ENCODE assay signal across 9 mouse cellular contexts in the genomic region with DNA sequence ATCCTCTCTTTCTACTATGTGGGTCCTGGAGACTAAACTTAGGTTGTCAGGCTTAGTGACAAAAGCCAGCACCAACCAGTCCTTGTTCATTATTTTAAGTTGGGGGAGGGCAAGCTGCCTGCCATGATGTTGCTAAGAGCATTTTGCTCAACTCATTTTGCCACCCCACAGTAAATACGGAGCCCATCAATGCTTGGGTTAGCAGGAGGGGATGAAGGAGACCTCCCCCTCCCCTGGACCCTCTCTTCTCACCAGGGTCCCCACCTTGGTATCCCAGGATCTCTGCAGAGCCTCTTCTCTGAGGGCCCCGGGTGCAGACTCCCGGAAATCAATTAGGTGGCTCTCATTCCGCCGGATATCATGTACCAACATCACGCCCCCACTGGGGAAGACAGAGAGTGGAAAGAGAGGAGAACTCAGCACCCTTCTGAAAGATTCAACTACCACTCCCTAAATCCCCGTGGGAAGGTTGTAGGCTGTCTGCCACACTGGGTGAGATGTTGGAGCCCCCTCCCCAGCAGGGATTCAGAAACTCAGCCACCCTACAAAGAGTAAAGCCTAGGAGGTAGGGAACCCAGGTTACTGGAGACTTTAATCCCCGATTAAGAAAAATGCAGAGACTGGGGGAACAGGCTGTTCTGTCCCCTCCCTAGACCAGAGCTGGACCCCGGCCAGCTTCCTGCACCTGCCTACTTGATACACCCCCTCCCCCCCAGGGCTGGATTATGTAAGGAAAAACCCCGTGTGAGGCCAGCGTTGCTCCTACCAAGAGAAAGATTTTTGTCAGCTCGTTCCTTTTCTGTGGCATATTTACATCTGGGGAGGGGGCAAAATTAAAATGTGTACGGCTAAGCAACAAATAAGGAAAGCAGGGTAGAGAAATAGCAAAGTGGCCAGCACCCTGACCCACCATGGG. TPM values are rescaled to one million over a fixed set of nuclear protein-coding genes. Genes with fewer than 3 reads are reported as not detected.
DNase-seq lines count a peak whose midpoint lies in the region; ATAC-seq lines count a peak whose summit lies in the region.
"Had no signal": no experiment of that assay in that cellular context is flagged by ENCODE, and none has a peak within 500 bp of the region (broad histone marks: within the 10 kb centered on the region; RNA-seq: fewer than 3 reads in every experiment).

No protein-coding gene starts in this region.

- no peaks in the 10 kb centered on the region for H3K27me3 ChIP-seq in forebrain, embryonic 10.5 days (ENCODE audit: poor library complexity, severe bottlenecking)
- no peaks in the 10 kb centered on the region for H3K27me3 ChIP-seq in forebrain, embryonic 11.5 days (ENCODE audit: control insufficient read depth, insufficient read depth, low read length)
- H3K27me3 ChIP-seq in limb, embryonic 12.5 days, result no peaks in the 10 kb centered on the region
- no peaks in the 10 kb centered on the region for H3K27me3 ChIP-seq in limb, embryonic 10.5 days (ENCODE audit: low read depth, poor library complexity, severe bottlenecking)
- H3K27me3 ChIP-seq in embryonic facial prominence, embryonic 12.5 days, result no peaks in the 10 kb centered on the region

- DNase-seq in forebrain, embryonic 10.5 days (ENCODE audit: extremely low spot score, low spot score), result peak; percentile 11
- no peak for DNase-seq in forebrain, embryonic 11.5 days (ENCODE audit: low spot score)
- DNase-seq in limb, embryonic 10.5 days (ENCODE audit: low spot score), result no peak
- peak; percentile 48 for DNase-seq in lung, postnatal 25 days (ENCODE audit: low spot score)
- DNase-seq in MN1 (ENCODE audit: low spot score), result no peak
- no peak for DNase-seq in spleen, postnatal 36 days (ENCODE audit: low spot score in 2 of 2)

- no peak overlapping the region for H3K9ac ChIP-seq in forebrain, embryonic 11.5 days (ENCODE audit: low read length)
- no peak overlapping the region for H3K9ac ChIP-seq in limb, embryonic 12.5 days (replicated peaks)
- H3K9ac ChIP-seq in embryonic facial prominence, embryonic 12.5 days, result no peak overlapping the region

- H3K36me3 ChIP-seq in forebrain, embryonic 10.5 days (replicated peaks), result peaks cover 13% of the 10 kb centered on the region
- H3K36me3 ChIP-seq in forebrain, embryonic 11.5 days (ENCODE audit: control insufficient read depth, insufficient read depth, low read length), result no peaks in the 10 kb centered on the region
- H3K36me3 ChIP-seq in limb, embryonic 12.5 days, result no peaks in the 10 kb centered on the region
- no peaks in the 10 kb centered on the region for H3K36me3 ChIP-seq in limb, embryonic 10.5 days
- H3K36me3 ChIP-seq in embryonic facial prominence, embryonic 12.5 days, result no peaks in the 10 kb centered on the region

- no peak for ATAC-seq in forebrain, embryonic 11.5 days (replicated peaks; ENCODE audit: low FRiP score)
- ATAC-seq in limb, embryonic 12.5 days (ENCODE audit: insufficient number of reproducible peaks, insufficient read depth, low FRiP score, low TSS enrichment, low read depth), result no peak
- ATAC-seq in embryonic facial prominence, embryonic 12.5 days (ENCODE audit: insufficient number of reproducible peaks, insufficient read depth, low FRiP score, low TSS enrichment), result peak; percentile 67; the same call in 1 of the 2 replicates

- no peaks in the 10 kb centered on the region for H3K9me3 ChIP-seq in forebrain, embryonic 10.5 days
- no peaks in the 10 kb centered on the region for H3K9me3 ChIP-seq in forebrain, embryonic 11.5 days (ENCODE audit: control insufficient read depth, low read length)
- no peaks in the 10 kb centered on the region for H3K9me3 ChIP-seq in limb, embryonic 12.5 days
- no peaks in the 10 kb centered on the region for H3K9me3 ChIP-seq in limb, embryonic 10.5 days (replicated peaks)
- no peaks in the 10 kb centered on the region for H3K9me3 ChIP-seq in embryonic facial prominence, embryonic 12.5 days
- H3K9me3 ChIP-seq: heart, embryonic 10.5 days had no signal

- no peak overlapping the region for H3K4me2 ChIP-seq in forebrain, embryonic 11.5 days (ENCODE audit: low read depth, low read length, severe bottlenecking)
- no peak overlapping the region for H3K4me2 ChIP-seq in limb, embryonic 12.5 days
- no peak overlapping the region for H3K4me2 ChIP-seq in embryonic facial prominence, embryonic 12.5 days (replicated peaks)

- H3K4me1 ChIP-seq in forebrain, embryonic 10.5 days, result peaks cover 19% of the 10 kb centered on the region
- no peaks in the 10 kb centered on the region for H3K4me1 ChIP-seq in forebrain, embryonic 11.5 days (replicated peaks; ENCODE audit: control insufficient read depth, insufficient read depth, low read length)
- 0 out of 2 replicates have a peak, but pooled peaks cover 6% of the 10 kb centered on the region for H3K4me1 ChIP-seq in limb, embryonic 12.5 days (replicated peaks)
- H3K4me1 ChIP-seq in limb, embryonic 10.5 days, result peaks cover 8% of the 10 kb centered on the region
- H3K4me1 ChIP-seq in embryonic facial prominence, embryonic 12.5 days, result 0 out of 2 replicates have a peak, but pooled peaks cover 6% of the 10 kb centered on the region

- WGBS in forebrain, embryonic 10.5 days, result 66% methylated on average over 13 of the region's 13 CpGs
- 64% methylated on average over 13 of the region's 13 CpGs for WGBS in forebrain, embryonic 11.5 days
- 62% methylated on average over 13 of the region's 13 CpGs for WGBS in limb, embryonic 12.5 days
- WGBS in limb, embryonic 10.5 days, result 76% methylated on average over 13 of the region's 13 CpGs
- WGBS in embryonic facial prominence, embryonic 12.5 days, result 59% methylated on average over 13 of the region's 13 CpGs

- H3K27ac ChIP-seq in forebrain, embryonic 10.5 days, result 0 out of 2 replicates have a peak overlapping the region, but pooled peaks have one; percentile 42
- H3K27ac ChIP-seq in forebrain, embryonic 11.5 days (ENCODE audit: low read depth, low read length), result no peak overlapping the region
- H3K27ac ChIP-seq in limb, embryonic 12.5 days, result 0 out of 2 replicates have a peak overlapping the region, but pooled peaks have one; percentile 17
- H3K27ac ChIP-seq in limb, embryonic 10.5 days, result no peak overlapping the region
- H3K27ac ChIP-seq in embryonic facial prominence, embryonic 12.5 days, result 0 out of 2 replicates have a peak overlapping the region, but pooled peaks have one; percentile 5
- H3K27ac ChIP-seq: heart, embryonic 10.5 days had no signal

- H3K4me3 ChIP-seq in forebrain, embryonic 10.5 days, result no peak overlapping the region
- no peak overlapping the region for H3K4me3 ChIP-seq in forebrain, embryonic 11.5 days (ENCODE audit: low read depth, low read length)
- H3K4me3 ChIP-seq in limb, embryonic 12.5 days (replicated peaks), result no peak overlapping the region
- H3K4me3 ChIP-seq in limb, embryonic 10.5 days, result no peak overlapping the region
- no peak overlapping the region for H3K4me3 ChIP-seq in embryonic facial prominence, embryonic 12.5 days
- H3K4me3 ChIP-seq: heart, embryonic 10.5 days had no signal

RNA-seq across cellular contexts. Expression of a gene that starts 13.1 kb away (rescaled TPM):
- 13.1 and 14.3 TPM in 2 replicates for polyA plus RNA-seq in forebrain, embryonic 10.5 days (2016; fragmentation: Nextera tagmentation; extraction: Ambion mirVana)
- 20.6 and 22.9 TPM in 2 replicates for polyA plus RNA-seq in forebrain, embryonic 11.5 days (2014; fragmentation: Nextera tagmentation; extraction: Ambion mirVana)
- polyA plus RNA-seq in limb, embryonic 12.5 days (2016; fragmentation: Nextera tagmentation; extraction: Ambion mirVana), result 12.1 and 14.8 TPM in 2 replicates
- polyA plus RNA-seq in limb, embryonic 10.5 days (2016; fragmentation: Nextera tagmentation; extraction: Ambion mirVana), result 5.3 and 9.2 TPM in 2 replicates
- polyA plus RNA-seq in embryonic facial prominence, embryonic 12.5 days (2016; fragmentation: Nextera tagmentation; extraction: Ambion mirVana), result 14.4 and 15.5 TPM in 2 replicates

RNA-seq across cellular contexts. Expression of a gene that starts 13.3 kb away (rescaled TPM):
- 9.8 and 10.9 TPM in 2 replicates for polyA plus RNA-seq in forebrain, embryonic 10.5 days (2016; fragmentation: Nextera tagmentation; extraction: Ambion mirVana)
- polyA plus RNA-seq in forebrain, embryonic 11.5 days (2014; fragmentation: Nextera tagmentation; extraction: Ambion mirVana), result 10.6 and 11.3 TPM in 2 replicates
- polyA plus RNA-seq in limb, embryonic 12.5 days (2016; fragmentation: Nextera tagmentation; extraction: Ambion mirVana), result 5.5 and 7.8 TPM in 2 replicates
- polyA plus RNA-seq in limb, embryonic 10.5 days (2016; fragmentation: Nextera tagmentation; extraction: Ambion mirVana), result 1.6 and 3.2 TPM in 2 replicates
- polyA plus RNA-seq in embryonic facial prominence, embryonic 12.5 days (2016; fragmentation: Nextera tagmentation; extraction: Ambion mirVana), result 11.4 and 13.8 TPM in 2 replicates

RNA-seq across cellular contexts. Expression of a gene that starts 31.0 kb away (rescaled TPM):
- polyA plus RNA-seq in forebrain, embryonic 10.5 days (2016; fragmentation: Nextera tagmentation; extraction: Ambion mirVana), result 22.9 and 23.7 TPM in 2 replicates
- polyA plus RNA-seq in forebrain, embryonic 11.5 days (2014; fragmentation: Nextera tagmentation; extraction: Ambion mirVana), result 34.3 and 35.6 TPM in 2 replicates
- 24.0 and 29.1 TPM in 2 replicates for polyA plus RNA-seq in limb, embryonic 12.5 days (2016; fragmentation: Nextera tagmentation; extraction: Ambion mirVana)
- 19.6 and 21.1 TPM in 2 replicates for polyA plus RNA-seq in limb, embryonic 10.5 days (2016; fragmentation: Nextera tagmentation; extraction: Ambion mirVana)
- 27.3 and 28.2 TPM in 2 replicates for polyA plus RNA-seq in embryonic facial prominence, embryonic 12.5 days (2016; fragmentation: Nextera tagmentation; extraction: Ambion mirVana)

Comparison
In these comparisons a context has a peak if more than half of its experiments do, and no peak if none do; other contexts are left out.
1. DNase-seq: peak in forebrain, embryonic 10.5 days (single experiment) and lung, postnatal 25 days (single experiment); none in forebrain, embryonic 11.5 days (single experiment), limb, embryonic 10.5 days (single experiment), MN1 (single experiment) and spleen, postnatal 36 days (0 of 2).
2. H3K27ac ChIP-seq: peak in forebrain, embryonic 10.5 days (single experiment), limb, embryonic 12.5 days (single experiment) and embryonic facial prominence, embryonic 12.5 days (single experiment); none in forebrain, embryonic 11.5 days (single experiment) and limb, embryonic 10.5 days (single experiment).